Mouse (Mus musculus) ES-Bruce4 (cell line): Measurements from ENCODE around the gene Sgms2.

Source experiments
- CTCF ChIP-seq: IDR thresholded peaks from one replicate; pipeline ENCODE4 v1.8.1; 2011; ENCODE audit warnings: low read depth, low read length
- POLR2A ChIP-seq: IDR thresholded peaks from one replicate; pipeline ENCODE4 v1.8.1; 2011; ENCODE audit warnings: low read length; ENCODE audit not compliant: insufficient read depth

DNA sequence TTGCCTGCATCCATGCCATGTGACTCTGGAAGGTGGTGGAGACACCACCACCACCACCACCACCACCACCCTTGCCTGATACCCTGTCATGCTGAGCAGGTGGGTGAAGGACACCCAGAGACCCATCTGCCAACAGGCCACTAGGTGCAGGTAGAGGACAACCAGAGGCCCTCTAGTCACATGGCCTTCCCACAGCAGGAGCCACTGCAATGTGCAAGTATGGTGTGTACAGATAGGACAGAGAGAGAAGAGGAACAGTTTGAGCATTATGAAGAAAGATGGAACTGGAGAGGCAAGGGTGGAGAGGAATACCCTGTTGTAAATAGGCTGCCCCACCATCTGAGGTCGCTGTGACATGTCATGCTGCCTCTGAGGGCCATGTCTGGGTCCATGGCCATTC is 3.9 kb upstream of the Sgms2 start:
- TF ChIP-seq POLR2A (no peak), CTCF (no peak)
